Mouse (Mus musculus) ovary, postnatal 36 days (tissue): ENCODE results near the gene Gm5134.

Source experiments
- DNase-seq: peaks from one replicate; pipeline ENCODE4 v3.0.0; 2022; ENCODE audit warnings: low spot score, mixed read lengths

Gm5134 gene

GRCm38 (mm10) chr10:75954381-75954811, at the start of gene Gm5134:
TSS of gene Gm5134 (plus strand) at chr10:75954514.
- no peak for DNase-seq

- no peak for DNase-seq
Measured at GRCm38 (mm10) chr10:75906882-75907281, 47.4 kb upstream of the Gm5134 start.

- no peak for DNase-seq
Measured at GRCm38 (mm10) chr10:75910698-75911097, 43.6 kb upstream of the Gm5134 start.

GRCm38 (mm10) chr10:75913013-75913589, 41.2 kb upstream of the Gm5134 start:
- DNase-seq: no peak

- no peak for DNase-seq
Measured at GRCm38 (mm10) chr10:75915557-75915956, 38.8 kb upstream of the Gm5134 start.

- no peak for DNase-seq
Measured at GRCm38 (mm10) chr10:75916840-75917239, 37.5 kb upstream of the Gm5134 start.

- no peak for DNase-seq
Measured at GRCm38 (mm10) chr10:75919026-75919425, 35.3 kb upstream of the Gm5134 start.

- peak; percentile 94 for DNase-seq
Measured at GRCm38 (mm10) chr10:75921026-75921725, 33.1 kb upstream of the Gm5134 start, which contains the start of gene Smarcb1. TSS of gene Smarcb1 (minus strand) at chr10:75921617.

- peak; percentile 41 for DNase-seq
Measured at GRCm38 (mm10) chr10:75921726-75922560, 32.4 kb upstream of the Gm5134 start.

GRCm38 (mm10) chr10:75924324-75924723, 30.0 kb upstream of the Gm5134 start:
- no peak for DNase-seq

GRCm38 (mm10) chr10:75926396-75926795, 27.9 kb upstream of the Gm5134 start:
- no peak for DNase-seq

- DNase-seq: no peak
Measured at GRCm38 (mm10) chr10:75930304-75930703, 24.0 kb upstream of the Gm5134 start.

- DNase-seq: no peak
Measured at GRCm38 (mm10) chr10:75931311-75931710, 23.0 kb upstream of the Gm5134 start.

GRCm38 (mm10) chr10:75932081-75932678, 22.1 kb upstream of the Gm5134 start:
- peak; percentile 80 for DNase-seq

- no peak for DNase-seq
Measured at GRCm38 (mm10) chr10:75932891-75933290, 21.4 kb upstream of the Gm5134 start, which contains the start of gene Chchd10. TSS of gene Chchd10 (plus strand) at chr10:75933130.

GRCm38 (mm10) chr10:75934991-75935390, 19.3 kb upstream of the Gm5134 start:
- no peak for DNase-seq

- peak; percentile 79 for DNase-seq
Measured at GRCm38 (mm10) chr10:75935680-75936541, 18.4 kb upstream of the Gm5134 start, which contains the start of gene Mmp11. TSS of gene Mmp11 (minus strand) at chr10:75936496.

GRCm38 (mm10) chr10:75936909-75937667, 17.2 kb upstream of the Gm5134 start:
- no peak for DNase-seq

GRCm38 (mm10) chr10:75937851-75938643, 16.3 kb upstream of the Gm5134 start:
- DNase-seq: no peak
